Mouse (Mus musculus): Measurements from ENCODE around the gene Scnn1a.

- TF ChIP-seq CTCF (IDR thresholded peaks at IDR 0.05; ENCODE audit: borderline replicate concordance, extremely low read depth, insufficient read depth, insufficient read length): no peak
- TF ChIP-seq POLR2A (IDR thresholded peaks at IDR 0.05; ENCODE audit: borderline replicate concordance, extremely low read depth, insufficient read depth, insufficient read length, poor library complexity, severe bottlenecking): no peak
These were observed 11.1 kb upstream of the Scnn1a start for GRCm38 (mm10) chr6:125309406-125309805.
